Mouse (Mus musculus): Measurements from ENCODE around the gene Gm5108. TPM values are rescaled to one million over a fixed set of nuclear protein-coding genes. Genes with fewer than 3 reads are reported as not detected.

Gene Gm5108
- total RNA-seq (2021) (not detected), polyA plus RNA-seq (2012; rRNA removed) (not detected in 2 replicates)
- long read RNA-seq: 0 reads

DNA sequence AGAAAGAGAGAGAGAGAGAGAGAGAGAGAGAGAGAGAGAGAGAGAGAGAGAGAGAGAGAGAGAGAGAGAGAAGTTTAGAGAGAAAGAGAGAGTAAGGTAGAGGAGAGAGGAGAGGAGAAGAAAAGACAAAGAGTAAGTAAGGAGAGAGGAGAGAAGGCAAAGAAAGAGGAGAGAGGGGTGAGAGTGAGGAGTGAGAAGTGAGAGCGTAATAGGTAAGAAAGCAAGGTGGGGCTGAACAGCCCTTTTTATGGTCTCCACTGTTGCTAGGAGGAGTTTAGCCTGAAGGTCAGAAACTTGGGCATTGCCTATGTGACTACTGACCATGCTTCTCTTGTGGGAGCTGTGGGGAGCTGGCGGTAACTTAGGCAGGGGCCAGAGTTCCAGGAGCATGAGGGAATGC is at the start of gene Gm5108:
Gene Gm5108 (plus strand): TSS at position 301 of the 400 bp plus-strand sequence.
- no peak for DNase-seq

DNA sequence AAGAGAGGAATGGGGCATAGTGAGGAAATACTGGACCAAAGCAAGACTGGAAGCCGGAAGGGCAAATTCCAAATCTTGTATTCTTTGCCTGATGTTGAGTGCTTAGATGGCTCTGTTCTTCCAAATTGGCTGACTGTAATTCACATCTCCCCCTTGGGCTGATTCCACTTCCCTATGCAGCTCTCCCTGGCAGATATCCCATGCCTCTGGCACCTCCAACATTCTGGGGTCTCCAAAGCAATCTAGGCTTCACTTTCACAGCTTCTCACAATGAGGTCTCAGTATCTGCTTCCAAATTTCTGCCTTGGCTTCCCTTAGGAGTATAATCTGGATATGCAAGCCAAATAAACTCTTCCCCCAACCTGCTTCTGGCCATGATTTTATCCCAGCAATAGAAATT is 42.5 kb upstream of the Gm5108 start:
- DNase-seq: no peak

GRCm38 (mm10) chr5:67904555-67904954 is 36.9 kb upstream of the Gm5108 start:
- DNase-seq: no peak

DNA sequence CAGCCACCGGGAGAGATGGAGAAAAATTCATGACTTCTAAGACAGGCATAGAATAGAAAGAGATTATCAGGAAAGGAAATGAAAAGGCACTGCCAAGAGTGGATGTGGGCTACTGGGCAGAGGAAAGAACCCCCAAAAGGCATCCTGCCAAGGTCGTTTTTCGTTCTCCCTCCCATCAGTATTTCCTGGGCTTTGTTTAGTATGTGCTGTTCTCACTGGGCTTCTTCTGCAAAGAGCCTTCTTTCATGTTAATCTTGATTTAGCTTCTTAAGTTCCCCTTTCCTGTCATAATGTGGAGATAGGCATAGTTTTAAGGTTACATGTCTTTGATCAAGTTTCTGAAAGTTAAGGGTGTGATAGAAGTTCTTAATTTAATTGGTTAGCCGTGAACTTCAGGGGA is 10.9 kb upstream of the Gm5108 start:
- no peak for DNase-seq

- DNase-seq: no peak
Measured at GRCm38 (mm10) chr5:67931623-67932022, 9.8 kb upstream of the Gm5108 start.

- no peak for DNase-seq
Measured at GRCm38 (mm10) chr5:67943199-67943598, 1.7 kb downstream of the Gm5108 start.

- DNase-seq: no peak
Measured at GRCm38 (mm10) chr5:67944074-67944785, 2.8 kb downstream of the Gm5108 start.

DNA sequence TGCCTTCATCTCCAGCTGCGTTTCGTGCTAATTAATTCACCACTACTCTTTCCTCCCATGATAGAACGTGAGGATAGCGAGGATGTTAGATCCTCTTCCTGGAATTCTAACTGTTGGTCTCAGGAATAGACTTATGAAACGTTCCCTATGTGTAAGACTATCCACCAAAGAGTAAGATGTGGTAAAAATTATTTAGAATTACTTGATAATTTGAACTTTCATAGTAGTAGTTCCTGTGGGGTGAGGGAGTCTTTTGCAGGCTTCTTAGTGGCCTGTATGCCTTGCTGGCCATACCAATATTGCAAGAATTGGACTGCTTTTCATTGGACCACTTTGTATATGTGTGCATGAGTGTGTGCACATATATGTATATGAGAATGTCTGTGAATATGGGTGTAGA is 4.9 kb downstream of the Gm5108 start, which contains the start of gene Gm21905:
Gene Gm21905 (minus strand): TSS at position 101 of the 400 bp plus-strand sequence.
- no peak for DNase-seq

- no peak for DNase-seq
Measured at GRCm38 (mm10) chr5:67947006-67947405, 5.5 kb downstream of the Gm5108 start.

- DNase-seq: no peak
Measured at GRCm38 (mm10) chr5:67948074-67948473, 6.6 kb downstream of the Gm5108 start.

- DNase-seq: no peak
Measured at GRCm38 (mm10) chr5:67954097-67954496, 12.6 kb downstream of the Gm5108 start.

DNA sequence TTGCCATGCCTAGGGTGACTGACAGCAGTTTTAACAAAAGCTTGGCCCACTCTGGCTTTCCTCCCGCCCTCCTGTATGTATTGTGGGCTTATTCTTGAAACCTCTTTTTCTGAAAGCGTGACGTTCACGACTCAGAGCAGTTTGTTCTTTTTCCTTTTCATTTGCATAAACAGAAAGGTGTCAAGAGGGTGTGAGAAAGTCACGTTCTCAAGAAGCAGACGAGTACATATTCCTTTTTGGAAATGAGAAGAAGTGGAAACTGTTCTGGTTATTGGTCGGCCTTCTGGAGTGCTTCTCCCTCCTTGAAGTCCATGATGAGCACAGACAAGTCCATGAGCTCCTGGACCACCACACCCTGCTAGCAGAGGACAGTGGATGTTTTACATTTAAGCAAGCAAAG is 14.0 kb downstream of the Gm5108 start:
- DNase-seq: no peak

- DNase-seq: no peak
Measured at GRCm38 (mm10) chr5:67961708-67962629, 20.5 kb downstream of the Gm5108 start.

DNA sequence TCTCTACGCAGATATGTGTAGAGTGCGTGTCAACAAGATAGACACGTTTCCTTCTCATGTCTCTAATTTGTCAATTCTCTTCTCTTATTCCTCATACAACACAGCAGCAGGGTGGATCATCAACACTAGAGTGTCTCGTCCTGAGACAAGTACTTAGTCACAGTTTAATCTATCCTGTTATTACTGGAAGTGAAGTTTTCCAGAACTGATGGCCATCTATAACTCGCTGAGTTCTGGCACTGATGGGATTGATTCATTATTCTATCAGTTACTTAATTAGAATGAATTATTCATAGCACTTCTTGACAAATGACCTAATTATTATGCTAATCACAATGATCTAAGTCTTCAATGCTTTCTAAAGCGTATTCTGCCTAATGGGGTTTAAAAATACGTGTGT is 28.1 kb downstream of the Gm5108 start:
- DNase-seq: no peak

DNA sequence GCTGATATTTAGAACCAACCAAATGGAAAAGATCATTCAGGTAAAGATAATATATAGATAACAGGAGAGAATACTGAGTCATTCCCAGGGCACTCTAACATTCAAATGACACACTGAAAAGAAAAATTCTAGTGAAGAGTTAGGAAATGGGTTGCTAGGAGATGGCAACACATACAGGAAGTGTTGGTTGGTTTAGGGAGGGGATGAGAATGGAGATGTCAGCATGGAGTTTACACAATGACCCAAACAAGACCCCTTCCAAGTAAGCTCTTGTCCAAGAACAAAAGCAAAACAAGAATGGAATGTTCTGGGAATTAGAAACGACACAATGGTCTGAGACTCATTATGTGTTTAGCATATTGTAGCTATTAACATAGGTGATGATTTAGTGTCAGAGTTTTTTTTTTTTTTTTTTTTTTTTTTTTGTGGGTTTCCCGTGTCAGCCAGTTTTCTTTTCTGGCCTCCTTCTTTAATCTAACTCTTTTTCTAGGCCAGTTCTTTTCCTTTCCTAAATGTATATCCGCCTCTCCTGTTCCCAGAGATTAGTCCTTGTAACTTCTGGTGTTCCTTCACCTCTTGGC is 40.6 kb downstream of the Gm5108 start:
- DNase-seq: no peak

DNA sequence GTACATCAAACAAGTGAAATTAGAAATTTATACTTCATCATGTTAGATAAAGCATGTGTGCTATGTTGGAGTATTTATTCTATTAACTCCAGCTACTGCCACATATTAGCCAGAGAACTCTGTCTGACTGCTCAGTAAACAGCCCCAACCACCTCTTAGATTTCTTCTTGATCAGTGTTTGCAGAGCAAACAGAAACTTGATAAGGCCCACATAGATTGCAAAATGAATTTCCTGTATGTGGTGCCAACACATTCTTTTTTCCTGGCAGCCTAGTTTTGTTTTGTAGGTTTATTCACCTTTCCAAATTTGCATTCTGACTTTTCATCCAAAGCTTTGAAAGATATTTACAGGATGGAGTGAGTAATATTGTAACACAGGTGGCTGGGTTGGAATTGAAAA is 49.0 kb downstream of the Gm5108 start:
- DNase-seq: no peak

DNA sequence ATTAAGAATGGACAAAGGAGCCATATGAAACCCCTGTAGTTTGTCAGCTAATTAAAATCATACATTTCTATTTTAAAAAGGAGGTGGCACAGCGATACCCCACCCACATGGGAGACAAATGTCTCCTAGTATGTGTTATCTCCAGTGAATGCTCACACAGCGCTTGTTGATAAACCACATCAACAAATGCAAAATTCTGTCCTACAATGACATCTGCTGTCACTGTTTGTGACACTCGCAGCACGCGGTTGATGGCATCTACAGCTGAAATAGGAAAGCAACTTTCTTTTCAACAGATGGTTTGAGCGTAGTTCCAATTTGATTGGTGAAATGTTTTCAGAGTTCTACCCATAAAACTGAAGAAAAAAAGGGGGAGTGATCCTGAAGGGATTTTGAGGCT is 61.1 kb downstream of the Gm5108 start:
- no peak for DNase-seq

GRCm38 (mm10) chr5:68003904-68004303 is 62.4 kb downstream of the Gm5108 start:
- no peak for DNase-seq

GRCm38 (mm10) chr5:68004419-68004818 is 63.0 kb downstream of the Gm5108 start:
- no peak for DNase-seq

DNA sequence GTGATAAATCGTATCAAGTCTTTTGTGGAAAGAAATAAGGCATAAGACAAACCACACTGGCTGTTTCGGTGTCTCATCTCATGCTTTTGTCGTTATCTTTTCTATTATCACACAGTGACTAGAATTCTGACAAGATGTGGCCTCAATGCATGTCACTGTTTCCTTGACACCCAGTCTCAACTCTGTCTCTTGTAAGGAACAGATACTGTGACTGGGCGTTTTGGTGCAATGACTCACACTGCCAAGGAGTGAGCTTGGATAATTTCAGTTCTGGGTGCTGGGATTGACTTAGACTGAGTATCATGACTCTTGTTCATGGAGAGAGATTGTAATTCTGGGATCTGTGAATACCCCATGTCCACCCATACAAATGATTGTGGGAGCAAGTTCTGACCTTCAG is 65.6 kb downstream of the Gm5108 start:
- DNase-seq: no peak

DNA sequence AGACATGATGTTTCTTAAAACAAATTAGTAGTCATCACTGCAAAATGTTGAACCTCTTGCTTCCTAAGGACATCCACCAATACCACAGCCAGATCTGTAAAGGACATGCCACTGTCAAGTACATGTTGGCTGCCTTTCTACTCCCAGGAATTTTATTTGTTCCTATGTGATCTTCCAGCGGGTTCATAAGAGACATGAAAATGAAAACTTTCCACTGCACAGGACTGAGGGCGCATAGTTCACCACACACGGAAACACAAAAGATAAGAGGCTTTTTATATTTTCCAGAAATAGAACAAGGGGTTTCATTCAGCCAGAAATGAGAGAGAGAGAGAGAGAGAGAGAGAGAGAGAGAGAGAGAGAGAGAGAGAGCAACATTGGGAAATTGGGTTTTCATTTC is 70.1 kb downstream of the Gm5108 start:
- DNase-seq: peak; percentile 1

GRCm38 (mm10) chr5:68012618-68013017 is 71.1 kb downstream of the Gm5108 start:
- peak; percentile 79 for DNase-seq

- no peak for DNase-seq
Measured at GRCm38 (mm10) chr5:68020870-68021269, 79.4 kb downstream of the Gm5108 start.

Data from adrenal gland, adult 2 months (tissue).